Mouse (Mus musculus): ENCODE measurements around the gene Os9. TPM values are rescaled to one million over a fixed set of nuclear protein-coding genes. Genes with fewer than 3 reads are reported as not detected.

The Os9 gene
- polyA plus RNA-seq, 1 experiment: 104 TPM

DNA sequence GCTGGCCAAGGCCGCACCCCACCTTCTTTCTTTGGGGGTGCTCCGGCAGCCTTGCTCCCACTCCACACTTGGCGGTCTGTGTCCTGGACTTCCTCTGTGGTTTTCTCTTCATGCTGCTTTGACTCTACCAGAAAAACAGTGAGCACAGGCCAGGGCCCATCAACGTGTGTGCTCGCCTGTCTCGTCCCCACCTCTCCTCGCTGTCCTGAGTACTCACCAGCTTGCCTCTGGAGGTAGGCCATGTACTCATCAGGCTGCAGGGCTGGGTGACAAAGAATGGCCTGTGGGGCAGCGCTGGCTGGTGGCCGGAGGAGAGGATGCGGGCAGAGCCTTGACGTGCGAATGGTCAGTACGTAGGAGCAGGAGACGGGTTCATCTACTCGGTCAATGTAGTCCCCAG lies 21.1 kb downstream of the Os9 start:
- TF ChIP-seq GATA1 (IDR thresholded peaks at IDR 0.05; ENCODE audit: low read length): no peak

DNA sequence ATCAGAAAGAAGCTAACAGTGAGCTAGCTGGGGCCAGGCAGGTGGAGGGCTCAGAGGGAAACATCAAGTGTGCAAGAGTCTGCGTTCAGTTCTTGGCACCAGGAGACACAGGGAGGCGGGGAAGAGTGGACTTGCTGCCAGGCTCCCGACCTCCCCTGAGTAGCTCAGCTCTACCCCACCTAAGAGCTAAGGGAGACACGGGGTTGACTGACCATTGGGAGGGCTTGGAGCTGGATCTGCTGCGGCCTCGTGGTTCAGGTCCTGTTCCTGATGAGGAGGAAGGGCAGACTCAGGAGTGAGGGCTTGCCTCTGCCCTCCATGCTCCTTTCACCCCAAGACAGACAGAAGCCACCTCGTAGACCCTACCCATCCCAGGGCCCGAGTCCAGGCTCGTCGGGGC lies 21.7 kb downstream of the Os9 start:
- no peak for TF ChIP-seq GATA1 (IDR thresholded peaks at IDR 0.05; ENCODE audit: low read length)

- no peak for TF ChIP-seq GATA1 (IDR thresholded peaks at IDR 0.05; ENCODE audit: low read length)
Measured at GRCm38 (mm10) chr10:127098514-127098913, 22.4 kb downstream of the Os9 start.

GRCm38 (mm10) chr10:127094382-127094802 lies 26.5 kb downstream of the Os9 start:
- TF ChIP-seq GATA1 (IDR thresholded peaks at IDR 0.05; ENCODE audit: low read length): no peak

DNA sequence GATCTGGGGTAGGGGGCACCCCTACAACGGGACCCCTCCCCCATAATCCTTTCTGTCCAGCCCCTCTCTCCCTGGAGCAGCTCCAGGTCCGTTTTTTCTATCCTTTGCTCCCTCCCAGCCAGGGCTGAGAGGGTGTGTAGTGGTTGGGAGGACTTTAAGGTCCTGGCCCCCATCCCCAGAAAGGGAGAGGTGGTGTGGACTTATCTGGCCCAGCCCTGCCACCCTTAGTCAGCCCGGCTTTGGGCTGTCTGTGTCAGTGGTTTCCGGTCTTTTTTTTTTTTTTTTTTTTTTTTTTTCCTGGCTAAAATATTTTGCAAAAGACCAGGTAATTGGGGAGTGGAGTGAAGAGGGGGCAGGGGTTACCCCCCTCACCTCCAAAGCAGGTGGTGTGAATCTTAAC lies 28.2 kb downstream of the Os9 start:
- TF ChIP-seq GATA1 (IDR thresholded peaks at IDR 0.05; ENCODE audit: low read length): no peak

DNA sequence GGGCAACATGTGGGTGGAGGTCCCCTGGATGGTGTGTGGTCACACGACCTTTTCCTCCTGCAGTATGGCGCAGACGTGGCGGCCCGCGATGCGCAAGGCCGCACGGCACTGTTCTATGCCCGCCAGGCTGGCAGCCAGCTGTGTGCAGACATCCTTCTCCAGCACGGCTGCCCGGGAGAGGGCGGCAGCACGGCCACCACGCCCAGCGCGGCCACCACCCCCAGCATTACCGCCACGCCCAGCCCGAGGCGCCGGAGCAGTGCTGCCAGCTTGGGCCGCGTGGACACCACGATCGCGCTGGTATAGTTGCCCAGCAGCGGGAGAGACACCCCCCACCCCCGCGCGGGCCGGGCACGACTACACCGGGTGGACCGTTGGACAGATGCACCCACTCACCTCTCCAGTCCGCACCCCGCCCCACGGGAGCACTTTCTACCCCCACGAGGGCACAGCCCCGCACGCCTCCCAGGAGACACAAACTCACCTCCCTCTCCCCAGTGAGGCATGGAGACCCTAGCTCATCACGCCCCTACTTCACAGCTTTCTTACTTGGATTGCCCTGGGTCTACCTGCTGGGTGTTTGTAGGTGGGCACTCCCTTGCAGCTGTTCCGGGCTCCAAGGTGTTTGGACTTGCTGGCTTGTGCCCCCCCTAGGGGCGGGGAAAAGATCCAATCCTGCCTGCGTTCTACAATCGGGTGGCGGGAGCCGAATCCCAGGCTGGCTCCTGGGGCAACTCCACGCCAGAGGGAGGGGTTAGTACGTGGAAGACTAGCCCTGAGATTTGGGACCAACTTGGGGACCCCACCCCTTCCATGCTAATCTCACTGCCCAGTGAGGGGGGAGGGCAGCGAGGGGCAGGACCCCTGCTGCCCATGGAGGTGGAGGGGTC lies 29.2 kb downstream of the Os9 start:
- no peak for TF ChIP-seq GATA1 (IDR thresholded peaks at IDR 0.05; ENCODE audit: low read length)

DNA sequence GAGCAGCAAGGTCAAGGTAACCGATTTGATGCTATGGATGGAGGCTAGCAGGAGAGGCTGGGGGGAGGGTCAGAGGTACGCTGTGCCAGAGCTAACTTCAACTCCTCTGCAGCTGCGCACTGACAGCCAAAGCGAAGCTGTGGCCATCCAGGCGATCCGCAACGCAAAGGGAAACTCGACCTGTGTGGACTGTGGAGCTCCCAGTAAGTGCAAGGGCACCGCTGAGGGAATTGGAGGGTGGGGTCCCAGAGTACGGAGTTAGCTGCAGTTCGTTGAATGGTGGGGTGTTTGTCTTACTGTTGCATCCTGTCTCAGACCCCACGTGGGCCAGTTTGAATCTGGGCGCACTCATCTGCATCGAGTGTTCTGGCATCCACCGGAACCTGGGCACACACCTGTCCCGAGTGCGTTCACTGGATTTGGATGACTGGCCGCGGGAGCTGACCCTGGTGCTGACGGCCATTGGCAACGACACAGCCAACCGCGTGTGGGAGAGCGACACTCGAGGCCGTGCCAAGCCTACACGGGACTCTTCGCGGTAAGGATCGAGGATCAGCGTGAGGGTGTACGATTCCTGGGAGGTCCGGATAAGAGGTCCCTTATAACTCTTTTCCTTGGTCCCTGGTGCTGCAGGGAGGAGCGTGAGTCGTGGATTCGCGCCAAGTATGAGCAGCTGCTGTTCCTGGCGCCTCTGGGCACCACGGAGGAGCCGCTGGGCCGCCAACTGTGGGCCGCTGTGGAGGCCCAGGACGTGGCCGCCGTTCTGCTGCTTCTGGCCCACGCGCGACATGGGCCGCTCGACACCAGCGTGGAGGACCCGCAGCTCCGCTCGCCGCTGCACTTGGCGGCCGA lies 30.1 kb downstream of the Os9 start:
- TF ChIP-seq GATA1 (IDR thresholded peaks at IDR 0.05; ENCODE audit: low read length): no peak

DNA sequence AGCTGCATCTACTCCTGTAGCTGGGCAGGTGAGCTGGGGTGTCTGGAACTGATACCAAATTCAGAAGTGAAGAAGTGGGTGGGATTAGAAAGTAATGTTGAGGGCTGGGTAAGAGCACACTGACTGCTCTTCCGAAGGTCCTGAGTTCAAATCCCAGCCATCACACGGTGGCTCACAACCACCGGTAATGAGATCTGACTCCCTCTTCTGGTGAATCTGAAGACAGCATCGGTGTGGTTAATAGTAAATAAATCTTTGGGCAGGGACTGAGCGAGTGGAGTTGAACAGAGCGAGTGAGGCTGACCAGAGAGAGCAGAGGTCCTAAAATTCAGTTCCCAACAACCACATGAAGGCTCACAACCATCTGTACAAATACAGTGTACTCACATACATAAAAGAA lies 35.3 kb downstream of the Os9 start:
- TF ChIP-seq GATA1 (IDR thresholded peaks at IDR 0.05; ENCODE audit: low read length): no peak

GRCm38 (mm10) chr10:127085052-127085451 lies 35.9 kb downstream of the Os9 start:
- TF ChIP-seq GATA1 (IDR thresholded peaks at IDR 0.05; ENCODE audit: low read length): no peak

- no peak for TF ChIP-seq GATA1 (IDR thresholded peaks at IDR 0.05; ENCODE audit: low read length)
Measured at GRCm38 (mm10) chr10:127083915-127084306, 37.0 kb downstream of the Os9 start.

DNA sequence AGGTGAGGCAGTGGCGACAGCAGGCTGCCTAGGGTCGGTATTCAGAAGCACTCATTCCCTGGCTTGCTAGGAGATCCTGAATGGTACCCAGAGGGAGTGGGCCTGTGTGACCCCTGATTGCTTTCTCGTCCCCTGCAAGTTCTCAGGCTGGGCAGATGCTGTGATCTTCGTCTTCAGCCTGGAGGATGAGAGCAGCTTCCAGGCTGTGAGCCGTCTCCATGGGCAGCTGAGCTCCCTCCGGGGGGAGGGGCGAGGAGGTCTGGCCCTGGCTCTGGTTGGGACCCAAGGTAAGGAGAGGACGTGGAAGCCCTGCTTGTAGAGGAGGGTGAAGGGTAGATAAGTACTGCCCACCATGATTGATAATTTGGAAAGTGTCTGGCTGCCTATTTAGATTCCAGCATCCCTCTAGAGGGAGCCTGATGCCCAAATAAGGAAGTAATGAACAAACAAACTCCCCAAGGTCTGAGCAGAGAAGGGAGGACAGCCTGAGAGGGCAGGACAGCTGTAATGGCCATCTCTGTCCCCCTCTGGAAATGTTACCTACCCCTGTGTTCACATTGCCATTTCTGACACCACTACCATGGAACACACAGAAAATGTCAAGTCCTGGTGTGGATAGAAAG lies 37.5 kb downstream of the Os9 start:
- no peak for TF ChIP-seq GATA1 (IDR thresholded peaks at IDR 0.05; ENCODE audit: low read length)

DNA sequence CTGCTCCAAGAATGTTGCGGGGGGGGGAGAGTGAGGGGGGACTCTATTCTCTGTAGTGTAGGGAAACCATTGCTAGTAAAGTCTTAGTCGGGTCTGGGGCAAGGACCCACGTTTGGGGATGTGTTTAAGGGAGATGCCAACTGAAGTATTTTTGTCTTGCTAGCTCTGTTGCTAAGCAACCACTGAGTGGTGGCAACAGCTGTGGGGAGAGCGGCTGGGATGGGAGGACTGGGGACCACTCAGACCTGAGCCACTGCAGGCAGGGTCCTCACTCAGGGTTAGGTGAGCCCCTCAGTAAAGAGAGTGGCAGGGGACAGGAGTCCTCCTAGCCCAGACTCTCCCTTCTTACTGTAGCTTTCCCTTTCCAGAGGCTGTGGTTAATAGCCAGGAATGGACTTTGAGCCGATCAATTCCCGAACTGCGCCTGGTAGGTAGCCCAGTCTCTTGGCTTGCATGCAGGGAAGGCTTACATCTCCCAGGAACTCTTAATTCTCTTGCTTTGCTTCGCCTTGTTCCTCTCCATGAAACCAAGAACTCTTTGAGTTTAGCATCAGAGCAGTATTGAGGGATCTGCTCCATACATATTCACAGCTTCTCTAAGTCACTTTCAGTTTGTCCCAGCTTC lies 38.8 kb downstream of the Os9 start:
- TF ChIP-seq GATA1 (IDR thresholded peaks at IDR 0.05; ENCODE audit: low read length): no peak

DNA sequence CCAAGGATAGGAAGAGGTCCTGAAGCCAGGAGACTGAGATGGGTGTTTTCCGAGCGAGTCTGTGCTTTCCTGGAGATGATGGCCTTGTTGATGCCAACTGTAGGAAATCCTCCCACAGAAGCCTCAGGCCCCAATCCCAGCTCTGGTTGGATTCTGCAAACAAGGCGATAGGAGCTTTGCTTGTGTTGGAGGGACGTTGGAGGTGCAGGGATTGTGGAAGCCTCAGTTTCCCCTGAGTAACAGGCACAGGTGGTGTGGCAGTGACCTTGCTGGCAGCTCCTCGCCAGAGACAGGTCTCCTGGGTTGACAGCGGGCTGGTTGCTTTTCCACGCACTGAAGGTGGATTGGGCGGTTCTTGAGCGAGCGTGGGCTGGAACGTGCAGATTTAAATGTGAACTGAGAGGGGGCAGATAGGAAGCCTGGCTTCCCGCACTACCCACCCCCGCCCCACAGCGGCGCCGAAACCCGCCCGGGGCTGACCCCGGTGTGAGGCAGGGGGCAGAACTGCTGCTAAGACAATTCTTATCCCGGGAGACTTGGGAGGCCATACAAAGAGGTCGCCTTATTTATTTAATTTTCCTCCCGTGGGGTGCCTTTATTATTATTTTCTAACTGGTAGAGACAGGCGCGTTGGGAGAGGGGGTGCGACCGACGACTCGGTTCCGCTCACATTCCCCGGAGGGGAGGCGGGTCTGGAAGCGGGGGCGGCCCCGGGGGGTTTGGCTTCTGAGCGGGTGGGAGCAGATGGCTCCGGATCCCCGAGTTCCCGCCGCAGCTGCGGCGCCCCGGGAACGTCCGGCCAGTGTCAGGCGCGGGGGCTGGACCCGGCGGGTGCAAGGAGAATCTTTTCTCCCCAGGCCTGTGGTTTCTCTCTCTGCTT lies 39.8 kb downstream of the Os9 start:
- TF ChIP-seq GATA1 (IDR thresholded peaks at IDR 0.05; ENCODE audit: low read length): no peak

DNA sequence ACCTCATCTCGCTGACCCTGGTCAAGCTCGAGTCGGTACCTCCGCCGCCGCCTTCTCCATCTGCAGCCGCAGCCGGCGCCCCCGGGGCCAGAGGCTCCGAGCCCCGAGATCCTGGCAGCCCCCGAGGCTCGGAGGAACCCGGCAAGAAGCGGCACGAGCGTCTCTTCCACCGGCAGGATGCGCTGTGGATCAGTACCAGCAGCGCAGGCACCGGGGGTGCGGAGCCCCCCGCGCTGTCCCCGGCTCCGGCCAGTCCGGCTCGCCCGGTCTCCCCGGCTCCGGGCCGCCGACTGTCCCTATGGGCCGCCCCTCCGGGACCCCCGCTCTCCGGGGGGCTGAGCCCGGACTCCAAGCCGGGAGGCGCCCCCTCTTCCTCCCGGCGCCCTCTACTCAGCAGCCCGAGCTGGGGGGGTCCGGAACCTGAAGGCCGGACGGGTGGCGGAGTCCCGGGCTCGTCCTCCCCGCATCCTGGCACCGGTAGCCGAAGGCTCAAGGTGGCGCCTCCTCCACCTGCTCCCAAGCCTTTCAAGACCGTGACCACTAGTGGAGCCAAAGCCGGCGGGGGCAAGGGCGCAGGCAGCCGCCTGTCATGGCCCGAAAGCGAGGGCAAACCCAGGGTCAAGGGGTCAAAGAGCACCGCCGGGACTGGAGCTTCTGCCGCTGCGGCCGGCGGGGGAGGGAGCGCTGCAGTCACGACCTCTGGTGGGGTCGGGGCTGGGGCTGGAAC lies 41.1 kb downstream of the Os9 start:
- TF ChIP-seq GATA1 (IDR thresholded peaks at IDR 0.05; ENCODE audit: low read length): no peak
